Mouse (Mus musculus) brain, embryonic 18.5 days (tissue): Measurements from ENCODE around the gene Lipt1.

ENCODE experiments used
- DNase-seq: peaks from one replicate; pipeline ENCODE4 v3.0.0-alpha.2; 2012; ENCODE audit warnings: low read depth, low spot score

Gene Lipt1

GRCm38 (mm10) chr1:37899816-37900215 is 28.3 kb downstream of the Lipt1 start:
- no peak for DNase-seq

- no peak for DNase-seq
Observed at GRCm38 (mm10) chr1:37900288-37900687, 28.8 kb downstream of the Lipt1 start.

- no peak for DNase-seq
Observed at GRCm38 (mm10) chr1:37903178-37903577, 31.6 kb downstream of the Lipt1 start.

GRCm38 (mm10) chr1:37912751-37913150 is 41.2 kb downstream of the Lipt1 start:
- DNase-seq = no peak

GRCm38 (mm10) chr1:37916393-37916792 is 44.9 kb downstream of the Lipt1 start, which contains the start of gene Lyg2:
TSS of gene Lyg2 (minus strand) at chr1:37916493.
- no peak for DNase-seq

- no peak for DNase-seq
Observed at GRCm38 (mm10) chr1:37917666-37918065, 46.1 kb downstream of the Lipt1 start.

GRCm38 (mm10) chr1:37918096-37918495 is 46.6 kb downstream of the Lipt1 start:
- DNase-seq = no peak

GRCm38 (mm10) chr1:37922536-37922935 is 51.0 kb downstream of the Lipt1 start:
- DNase-seq = no peak
